Mouse (Mus musculus) kidney, adult 2 months (tissue): ENCODE measurements around the gene Kcnh1. TPM values are rescaled to one million over a fixed set of nuclear protein-coding genes. Genes with fewer than 3 reads are reported as not detected.

Experiments used
- DNase-seq: peaks from one replicate; pipeline ENCODE4 v3.0.0; 2021
- H3K27ac ChIP-seq: fragments of 200-500 bp; 2 replicates; pipeline ENCODE4 v1.5.1; 2012; ENCODE audit warnings: low read depth, low read length, control low read depth, inconsistent platforms; ENCODE audit not compliant: insufficient read depth
- H3K27me3 ChIP-seq: fragments of 200-500 bp; replicated peaks from 2 replicates; pipeline ENCODE4 v1.6.1; 2012; ENCODE audit warnings: mild to moderate bottlenecking, moderate library complexity, low read length, inconsistent platforms; ENCODE audit not compliant: control insufficient read depth, insufficient read depth
- H3K36me3 ChIP-seq: fragments of 200-500 bp; 2 replicates; pipeline ENCODE4 v1.6.1; 2012; ENCODE audit warnings: mild to moderate bottlenecking, moderate library complexity, low read length, inconsistent platforms; ENCODE audit not compliant: control insufficient read depth, insufficient read depth
- H3K4me1 ChIP-seq: fragments of 200-500 bp; 2 replicates; pipeline ENCODE4 v1.6.1; 2011; ENCODE audit warnings: low read length; ENCODE audit not compliant: control insufficient read depth, insufficient read depth
- H3K4me3 ChIP-seq: fragments of 200-500 bp; 2 replicates; pipeline ENCODE4 v1.5.1; 2011; ENCODE audit warnings: mild to moderate bottlenecking, low read depth, low read length, control low read depth; ENCODE audit not compliant: insufficient read depth
- CTCF ChIP-seq: fragments of 200-500 bp; conservative IDR thresholded peaks from 2 replicates; pipeline ENCODE4 v1.5.1; 2011; ENCODE audit warnings: low read depth, mild to moderate bottlenecking, control low read depth, low read length, moderate library complexity, mixed read lengths; ENCODE audit not compliant: insufficient read depth, insufficient read length
- POLR2A ChIP-seq: fragments of 200-500 bp; IDR thresholded peaks from one replicate; pipeline ENCODE4 v1.6.1; 2011; ENCODE audit warnings: low read depth, low read length, control low read depth
- WGBS: fragments of 180-500 bp; shearing (Covaris S2); methylation state at CpG from one replicate; pipeline ENCODE4 v1.1.7; 2018; 5-methylcytosine and 5-hydroxymethylcytosine counted together
- polyA plus RNA-seq: library from polyadenylated mRNA; depleted of rRNA; stranded (reverse); fragments of >200 nt; gene quantifications from 2 replicates; pipeline ENCODE4 v1.2.3, GENCODE M21; 2012

The Kcnh1 gene
- polyA plus RNA-seq, 1 experiment = 0.52 TPM

GRCm38 (mm10) chr1:192315392-192316070 is 125.0 kb downstream of the Kcnh1 start:
- TF ChIP-seq POLR2A = no peak
- no peak for TF ChIP-seq CTCF
- Histone ChIP-seq H3K4me1 (no peaks in the 10 kb centered on the region), H3K4me3 (no peak overlapping the region), H3K36me3 (no peaks in the 10 kb centered on the region), H3K27me3 (no peaks in the 10 kb centered on the region), H3K27ac (no peak overlapping the region)
- WGBS = 62% methylated on average over 1 of the region's 1 CpGs
- no peak for DNase-seq

GRCm38 (mm10) chr1:192324223-192324622 is 133.6 kb downstream of the Kcnh1 start:
- no peak for DNase-seq
- Histone ChIP-seq H3K36me3 (no peaks in the 10 kb centered on the region), H3K27me3 (no peaks in the 10 kb centered on the region), H3K4me3 (no peak overlapping the region), H3K27ac (no peak overlapping the region), H3K4me1 (no peaks in the 10 kb centered on the region)
- TF ChIP-seq POLR2A (no peak), CTCF (no peak; the same call in 1 of the 2 replicates)
- WGBS = 54% methylated on average over 3 of the region's 3 CpGs

- 92% methylated on average over 8 of the region's 8 CpGs for WGBS
- H3K4me3 ChIP-seq = no peak overlapping the region
- no peak overlapping the region for H3K27ac ChIP-seq
- DNase-seq = no peak
- no peaks in the 10 kb centered on the region for H3K4me1 ChIP-seq
- H3K27me3 ChIP-seq = no peaks in the 10 kb centered on the region
- TF ChIP-seq CTCF = no peak
- no peak for TF ChIP-seq POLR2A
- H3K36me3 ChIP-seq = no peaks in the 10 kb centered on the region
These were observed 136.5 kb downstream of the Kcnh1 start for GRCm38 (mm10) chr1:192327052-192327451.

- 86% methylated on average over 6 of the region's 6 CpGs for WGBS
- H3K36me3 ChIP-seq = no peaks in the 10 kb centered on the region
- H3K27me3 ChIP-seq = no peaks in the 10 kb centered on the region
- TF ChIP-seq CTCF = no peak
- TF ChIP-seq POLR2A = no peak
- no peak overlapping the region for H3K27ac ChIP-seq
- DNase-seq = no peak
- H3K4me3 ChIP-seq = no peak overlapping the region
- no peaks in the 10 kb centered on the region for H3K4me1 ChIP-seq
These were observed 140.6 kb downstream of the Kcnh1 start for GRCm38 (mm10) chr1:192331207-192331606.

- no peak overlapping the region for H3K27ac ChIP-seq
- DNase-seq = no peak
- no peak for TF ChIP-seq CTCF
- TF ChIP-seq POLR2A = no peak
- H3K4me1 ChIP-seq = no peaks in the 10 kb centered on the region
- no peaks in the 10 kb centered on the region for H3K36me3 ChIP-seq
- WGBS = 90% methylated on average over 5 of the region's 5 CpGs
- no peak overlapping the region for H3K4me3 ChIP-seq
- H3K27me3 ChIP-seq = no peaks in the 10 kb centered on the region
These were observed 145.5 kb downstream of the Kcnh1 start for GRCm38 (mm10) chr1:192336029-192336428.

GRCm38 (mm10) chr1:192339361-192340077 is 148.9 kb downstream of the Kcnh1 start:
- no peaks in the 10 kb centered on the region for H3K4me1 ChIP-seq
- DNase-seq = no peak
- no peaks in the 10 kb centered on the region for H3K27me3 ChIP-seq
- H3K36me3 ChIP-seq = no peaks in the 10 kb centered on the region
- no peak overlapping the region for H3K4me3 ChIP-seq
- 54% methylated on average over 9 of the region's 9 CpGs for WGBS
- TF ChIP-seq POLR2A (no peak), CTCF (no peak)
- H3K27ac ChIP-seq = no peak overlapping the region

- TF ChIP-seq CTCF (no peak), POLR2A (no peak)
- Histone ChIP-seq H3K4me3 (no peak overlapping the region), H3K4me1 (no peaks in the 10 kb centered on the region), H3K36me3 (no peaks in the 10 kb centered on the region), H3K27ac (no peak overlapping the region), H3K27me3 (no peaks in the 10 kb centered on the region)
- WGBS = 87% methylated on average over 4 of the region's 4 CpGs
- DNase-seq = no peak
These were observed 151.2 kb downstream of the Kcnh1 start for GRCm38 (mm10) chr1:192341774-192342173.
